Mouse (Mus musculus) thymus, adult 2 months (tissue): ENCODE results near the gene Mrtfb. TPM values are rescaled to one million over a fixed set of nuclear protein-coding genes. Genes with fewer than 3 reads are reported as not detected.
A peak's percentile ranks its signal among the peaks of the same experiment; 100 is the strongest.

ENCODE experiments used
- DNase-seq: peaks from one replicate; pipeline ENCODE4 v3.0.0; 2021
- H3K27ac ChIP-seq: fragments of 200-500 bp; 2 replicates; pipeline ENCODE4 v1.5.1; 2012; ENCODE audit warnings: low read length, control low read depth; ENCODE audit not compliant: control insufficient read depth, insufficient read depth
- H3K27me3 ChIP-seq: fragments of 200-500 bp; 2 replicates; pipeline ENCODE4 v1.6.1; 2012; ENCODE audit warnings: mild to moderate bottlenecking, low read length, moderate library complexity, mixed read lengths; ENCODE audit not compliant: control insufficient read depth, insufficient read depth
- H3K36me3 ChIP-seq: fragments of 200-500 bp; 2 replicates; pipeline ENCODE4 v1.6.1; 2012; ENCODE audit warnings: mild to moderate bottlenecking, low read length, moderate library complexity; ENCODE audit not compliant: control insufficient read depth, insufficient read depth
- H3K4me1 ChIP-seq: fragments of 200-500 bp; replicated peaks from 2 replicates; pipeline ENCODE4 v1.6.1; 2012; ENCODE audit warnings: low read length; ENCODE audit not compliant: control insufficient read depth, insufficient read depth
- H3K4me3 ChIP-seq: fragments of 200-500 bp; 2 replicates; pipeline ENCODE4 v1.5.1; 2012; ENCODE audit warnings: mild to moderate bottlenecking, low read length, control low read depth, moderate library complexity; ENCODE audit not compliant: control insufficient read depth, insufficient read depth
- CTCF ChIP-seq: fragments of 200-500 bp; IDR thresholded peaks from 2 replicates; pipeline ENCODE4 v1.5.1; 2012; ENCODE audit warnings: mild to moderate bottlenecking, control low read depth, low read length, moderate library complexity, borderline replicate concordance; ENCODE audit not compliant: control insufficient read depth, poor library complexity, insufficient read depth; ENCODE audit errors: extremely low read depth
- POLR2A ChIP-seq: fragments of 200-500 bp; IDR thresholded peaks from 2 replicates; pipeline ENCODE4 v1.6.1; 2012; ENCODE audit warnings: mild to moderate bottlenecking, low read length, control low read depth, moderate library complexity; ENCODE audit not compliant: control insufficient read depth, poor library complexity, insufficient read depth; ENCODE audit errors: extremely low read depth
- WGBS: fragments of 180-500 bp; shearing (Covaris S2); methylation state at CpG from one replicate; pipeline ENCODE4 v1.1.7; 2018; 5-methylcytosine and 5-hydroxymethylcytosine counted together
- polyA plus RNA-seq: library from polyadenylated mRNA; depleted of rRNA; stranded (reverse); fragments of >200 nt; gene quantifications from 2 replicates; pipeline ENCODE4 v1.2.3, GENCODE M21; 2012; rRNA removed

The Mrtfb gene
- 8.5 and 10.4 TPM in 2 replicates for polyA plus RNA-seq

GRCm38 (mm10) chr16:13255855-13256635, at the start of gene Mrtfb:
Gene Mrtfb, plus strand, starts transcription at chr16:13256481.
- peak; percentile 91 for DNase-seq
- 2% methylated on average over 56 of the region's 56 CpGs for WGBS

GRCm38 (mm10) chr16:13207649-13208048, 48.6 kb upstream of the Mrtfb start:
- H3K4me1 ChIP-seq = no peaks in the 10 kb centered on the region
- no peaks in the 10 kb centered on the region for H3K36me3 ChIP-seq
- H3K27me3 ChIP-seq = no peaks in the 10 kb centered on the region
- H3K4me3 ChIP-seq = no peak overlapping the region
- TF ChIP-seq POLR2A = no peak
- TF ChIP-seq CTCF = no peak
- DNase-seq = no peak
- WGBS = 87% methylated on average over 5 of the region's 5 CpGs
- H3K27ac ChIP-seq = no peak overlapping the region

More at GRCm38 (mm10) chr16:13255855-13256635, at the start of gene Mrtfb:
- H3K36me3 ChIP-seq = no peaks in the 10 kb centered on the region
- H3K27me3 ChIP-seq = no peaks in the 10 kb centered on the region
- 0 out of 2 replicates have a peak, but pooled peaks have one; percentile 37 for TF ChIP-seq CTCF
- 0 out of 2 replicates have a peak, but pooled peaks have one; percentile 50 for TF ChIP-seq POLR2A
- peak within 1 kb of the TSS; percentile 75 for H3K4me3 ChIP-seq
- H3K27ac ChIP-seq = no peak within 1 kb of the TSS
- H3K4me1 ChIP-seq = peaks cover 9% of the 10 kb centered on the region

- TF ChIP-seq POLR2A = no peak
- TF ChIP-seq CTCF = no peak
- Histone ChIP-seq H3K36me3 (no peaks in the 10 kb centered on the region), H3K4me3 (no peak overlapping the region), H3K27ac (no peak overlapping the region), H3K4me1 (no peaks in the 10 kb centered on the region), H3K27me3 (no peaks in the 10 kb centered on the region)
- no peak for DNase-seq
- 87% methylated on average over 3 of the region's 3 CpGs for WGBS
Measured at GRCm38 (mm10) chr16:13208087-13208486, 48.2 kb upstream of the Mrtfb start.

- no peak for TF ChIP-seq POLR2A
- no peak for TF ChIP-seq CTCF
- no peak for DNase-seq
- 96% methylated on average over 4 of the region's 4 CpGs for WGBS
- H3K4me3 ChIP-seq = no peak overlapping the region
- H3K4me1 ChIP-seq = no peaks in the 10 kb centered on the region
- H3K36me3 ChIP-seq = no peaks in the 10 kb centered on the region
- H3K27me3 ChIP-seq = no peaks in the 10 kb centered on the region
- no peak overlapping the region for H3K27ac ChIP-seq
Measured at GRCm38 (mm10) chr16:13212781-13213180, 43.5 kb upstream of the Mrtfb start.

GRCm38 (mm10) chr16:13216116-13216952, 39.9 kb upstream of the Mrtfb start:
- Histone ChIP-seq H3K4me1 (0 out of 2 replicates have a peak, but pooled peaks cover 2% of the 10 kb centered on the region), H3K27me3 (no peaks in the 10 kb centered on the region), H3K4me3 (no peak overlapping the region), H3K36me3 (no peaks in the 10 kb centered on the region), H3K27ac (no peak overlapping the region)
- no peak for DNase-seq
- 83% methylated on average over 5 of the region's 5 CpGs for WGBS
- TF ChIP-seq CTCF = no peak
- no peak for TF ChIP-seq POLR2A

GRCm38 (mm10) chr16:13217951-13218350, 38.3 kb upstream of the Mrtfb start:
- H3K27me3 ChIP-seq = no peaks in the 10 kb centered on the region
- no peak overlapping the region for H3K27ac ChIP-seq
- TF ChIP-seq CTCF (no peak), POLR2A (no peak)
- 0 out of 2 replicates have a peak, but pooled peaks cover 2% of the 10 kb centered on the region for H3K4me1 ChIP-seq
- H3K4me3 ChIP-seq = no peak overlapping the region
- DNase-seq = no peak
- 94% methylated on average over 8 of the region's 8 CpGs for WGBS
- H3K36me3 ChIP-seq = no peaks in the 10 kb centered on the region
